Mouse (Mus musculus) hematopoietic stem cell, adult 5-6 weeks (primary cell): Measurements from ENCODE around the gene Slc16a5. TPM values are rescaled to one million over a fixed set of nuclear protein-coding genes. Genes with fewer than 3 reads are reported as not detected.
A peak's percentile ranks its signal among the peaks of the same experiment; 100 is the strongest.
"Not testable (repeated sequence)": the region's sequence is repeated elsewhere in the genome, so short reads cannot be mapped to it uniquely, and the experiment has no call there.

Experiments used
- ATAC-seq, 2 experiments: fragments of 125-278 bp in 1 of 2; replicated peaks in 1 of 2; 2 replicates each; pipeline ENCODE4 v1.8.0; 2016 to 2017; ENCODE audit warnings: inconsistent platforms in 2 of 2, mild to moderate bottlenecking in 2 of 2, moderate number of reproducible peaks in 2 of 2, low read depth in 1 of 2, moderate TSS enrichment in 1 of 2; ENCODE audit not compliant: low FRiP score in 2 of 2, poor library complexity in 2 of 2, severe bottlenecking in 2 of 2, insufficient read depth in 1 of 2, low TSS enrichment in 1 of 2
- total RNA-seq: library from RNA; stranded (forward); fragments of 172-1452, 232-1000 nt; gene quantifications from 2 replicates; pipeline ENCODE4 v1.2.3, GENCODE M21; 2017

The Slc16a5 gene
- total RNA-seq, 1 experiment from 2014 or later = not detected

DNA sequence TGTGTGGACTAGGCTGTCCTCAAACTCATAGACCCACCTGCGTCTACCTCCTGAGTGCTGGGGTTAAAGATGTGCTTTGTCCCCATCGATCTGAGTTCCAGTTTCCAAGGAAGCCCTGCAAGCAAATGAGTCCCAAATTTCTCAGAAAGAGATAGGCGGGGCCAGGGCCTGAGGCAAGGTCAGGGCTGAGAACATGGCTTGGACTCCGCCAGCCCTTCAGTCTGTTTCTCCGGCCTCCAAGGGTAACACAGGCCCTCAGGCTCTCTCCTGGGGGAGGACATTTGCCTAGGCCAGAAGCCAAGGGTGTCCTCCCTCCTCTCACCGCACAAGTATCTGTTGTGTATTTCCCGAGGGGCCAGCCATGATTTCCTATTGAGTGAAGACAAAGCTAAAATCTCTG is 9.9 kb downstream of the Slc16a5 start:
- ATAC-seq = no peak

DNA sequence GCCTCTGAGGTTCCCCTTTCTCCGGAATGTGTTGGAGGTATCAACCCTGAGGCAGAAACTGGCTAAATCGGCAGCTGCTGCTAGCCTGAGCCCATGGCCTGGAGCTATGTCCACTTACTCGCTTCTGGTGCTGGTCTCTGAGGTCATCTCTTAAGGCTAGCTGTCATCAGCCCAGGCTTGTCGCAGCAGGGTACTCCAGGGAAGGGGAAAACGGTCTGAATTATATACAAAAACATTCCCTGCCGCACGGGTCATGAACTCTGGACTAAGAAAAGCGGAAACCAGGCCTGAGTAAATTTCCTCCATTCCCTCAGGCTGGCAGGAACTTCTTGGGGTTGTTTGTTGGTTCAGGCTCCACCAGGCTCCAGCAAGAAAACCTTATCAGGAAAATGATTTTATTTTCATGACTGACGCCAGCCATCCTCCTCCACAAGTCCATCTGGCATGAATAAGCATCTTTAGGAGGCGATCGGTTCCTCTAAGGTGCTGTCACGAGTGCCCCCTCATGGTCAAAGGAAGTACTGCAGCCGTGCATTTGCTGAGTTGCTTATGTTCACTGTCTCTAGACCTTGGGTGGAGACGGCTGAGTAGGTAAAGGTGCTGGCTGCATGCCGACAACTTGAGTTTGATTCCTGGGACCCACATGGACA is 11.5 kb downstream of the Slc16a5 start:
- ATAC-seq = peak; percentile 60 to 72

DNA sequence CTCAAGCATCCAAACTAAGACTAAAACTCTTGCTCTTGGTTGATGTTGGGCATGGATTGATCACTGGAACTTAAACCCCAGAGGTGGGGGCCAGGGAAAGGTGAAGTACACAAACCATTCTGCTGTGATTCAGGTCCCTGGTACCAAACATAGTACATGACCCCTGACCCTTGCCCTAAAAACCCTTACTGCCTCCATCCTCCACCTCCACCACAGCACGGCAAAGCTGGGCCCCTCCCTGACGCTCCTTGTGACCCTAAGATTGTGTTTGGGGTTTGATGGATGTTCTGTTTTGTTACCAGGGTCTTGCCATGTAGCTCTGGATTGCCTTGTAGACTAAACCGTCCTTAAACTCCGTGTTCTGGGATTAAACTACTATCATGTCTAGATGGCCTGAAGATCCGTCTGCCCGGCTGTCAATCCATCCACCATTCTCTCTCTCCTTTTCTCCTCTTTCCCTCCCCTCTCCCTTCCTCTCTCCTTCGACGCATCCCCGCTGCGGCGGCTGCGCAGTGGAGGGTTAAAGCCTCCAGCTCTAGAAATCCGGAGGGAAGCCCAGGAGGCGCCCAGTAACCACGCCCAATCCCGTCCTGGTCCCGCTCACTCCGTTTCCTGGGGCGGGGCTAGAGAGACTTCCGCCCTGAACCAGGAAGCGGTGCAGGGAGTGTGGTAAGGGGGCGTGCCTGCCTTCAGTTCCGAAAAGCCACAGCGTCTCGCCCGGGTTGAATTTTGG is 12.9 kb downstream of the Slc16a5 start, which contains the start of gene Armc7:
Gene Armc7 (plus strand): TSS at position 643 of the 733 bp plus-strand sequence.
- ATAC-seq = peak; percentile 92

DNA sequence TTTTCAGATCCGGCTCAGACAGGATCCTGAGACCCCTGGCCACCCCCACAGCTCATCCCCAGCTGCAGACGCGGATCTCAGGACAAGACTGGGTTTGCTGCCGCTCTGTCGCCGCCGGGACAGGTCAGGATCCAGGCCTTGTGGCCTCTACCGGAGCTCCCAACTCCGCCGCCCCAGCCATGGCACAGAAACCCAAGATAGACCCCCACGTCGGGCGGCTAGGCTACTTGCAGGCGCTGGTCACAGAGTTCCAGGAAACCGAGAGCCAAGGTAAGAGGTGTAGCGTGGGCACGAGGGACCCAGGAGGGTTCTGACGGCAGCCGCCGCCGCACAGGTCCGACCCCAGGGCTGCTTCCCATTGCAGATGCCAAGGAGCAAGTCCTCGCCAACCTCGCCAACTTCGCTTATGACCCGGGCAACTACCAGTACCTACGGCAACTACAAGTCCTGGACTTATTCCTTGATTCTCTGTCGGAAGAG is 13.5 kb downstream of the Slc16a5 start:
- peak in 1 of 2 experiments; percentile 0; a peak in 2 of 4 replicates for ATAC-seq

DNA sequence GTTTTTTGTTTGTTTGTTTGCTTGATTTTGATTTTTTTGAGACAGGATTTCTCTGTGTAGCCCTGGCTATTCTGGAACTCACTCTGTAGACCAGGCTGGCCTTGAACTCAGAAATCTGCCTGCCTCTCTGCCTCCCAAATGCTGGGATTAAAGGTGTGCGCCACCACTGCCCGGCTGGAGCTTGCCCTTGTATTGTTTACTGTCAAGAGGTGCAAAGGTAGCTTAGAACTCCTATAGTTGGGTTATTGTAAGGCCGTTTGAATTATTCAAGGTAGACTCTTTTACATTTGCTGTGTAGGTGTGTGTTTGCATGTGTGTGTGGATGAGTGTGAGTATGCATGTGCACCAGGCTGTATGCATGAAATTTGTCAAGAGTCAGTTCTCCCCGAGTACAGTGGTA is 14.4 kb downstream of the Slc16a5 start:
- ATAC-seq = not testable (repeated sequence)

DNA sequence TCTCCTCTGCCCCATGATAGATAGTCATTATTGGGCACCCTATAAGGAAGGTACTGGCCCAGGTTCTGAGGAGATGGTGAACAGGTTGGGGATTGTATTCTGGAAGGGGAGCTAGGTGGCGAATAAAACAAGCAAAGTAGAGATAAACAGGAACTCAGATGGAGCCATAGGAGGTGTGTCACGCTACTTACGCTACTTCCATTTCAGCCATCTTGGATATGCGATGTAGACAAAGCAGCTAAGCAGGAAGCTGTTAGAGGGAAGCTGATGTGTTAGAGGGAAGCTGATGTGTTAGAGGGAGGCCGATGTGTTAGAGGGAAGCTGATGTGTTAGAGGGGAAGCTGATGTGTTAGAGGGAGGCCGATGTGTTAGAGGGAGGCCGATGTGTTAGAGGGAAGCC is 15.1 kb downstream of the Slc16a5 start:
- peak in 1 of 2 experiments; percentile 46; a peak in 1 of 4 replicates for ATAC-seq

DNA sequence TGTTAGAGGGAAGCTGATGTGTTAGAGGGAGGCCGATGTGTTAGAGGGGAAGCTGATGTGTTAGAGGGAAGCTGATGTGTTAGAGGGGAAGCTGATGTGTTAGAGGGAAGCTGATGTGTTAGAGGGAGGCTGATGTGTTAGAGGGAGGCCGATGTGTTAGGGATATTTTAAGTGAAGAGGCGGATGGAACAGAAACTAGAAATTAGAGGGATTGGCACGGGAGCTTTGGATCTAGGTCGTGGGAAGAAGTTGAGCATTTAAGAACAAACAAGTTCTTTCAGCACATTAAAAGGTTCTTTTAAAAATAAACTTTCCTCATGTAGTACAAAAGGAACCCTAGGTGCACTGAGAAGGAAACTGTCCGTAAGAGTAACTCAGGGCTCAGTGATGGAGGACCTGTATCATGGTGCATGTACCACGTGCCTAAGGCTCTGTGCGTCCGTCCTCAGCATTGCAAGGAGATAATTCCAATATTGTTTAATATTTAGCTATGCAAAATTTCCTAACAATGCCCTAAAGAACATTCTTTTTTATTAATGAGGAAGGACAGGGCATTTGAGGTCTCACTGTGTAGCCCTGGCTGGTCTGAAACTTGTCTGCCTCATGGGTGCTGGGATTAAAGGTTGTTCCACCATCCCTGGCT is 16.1 kb downstream of the Slc16a5 start:
- no peak for ATAC-seq

DNA sequence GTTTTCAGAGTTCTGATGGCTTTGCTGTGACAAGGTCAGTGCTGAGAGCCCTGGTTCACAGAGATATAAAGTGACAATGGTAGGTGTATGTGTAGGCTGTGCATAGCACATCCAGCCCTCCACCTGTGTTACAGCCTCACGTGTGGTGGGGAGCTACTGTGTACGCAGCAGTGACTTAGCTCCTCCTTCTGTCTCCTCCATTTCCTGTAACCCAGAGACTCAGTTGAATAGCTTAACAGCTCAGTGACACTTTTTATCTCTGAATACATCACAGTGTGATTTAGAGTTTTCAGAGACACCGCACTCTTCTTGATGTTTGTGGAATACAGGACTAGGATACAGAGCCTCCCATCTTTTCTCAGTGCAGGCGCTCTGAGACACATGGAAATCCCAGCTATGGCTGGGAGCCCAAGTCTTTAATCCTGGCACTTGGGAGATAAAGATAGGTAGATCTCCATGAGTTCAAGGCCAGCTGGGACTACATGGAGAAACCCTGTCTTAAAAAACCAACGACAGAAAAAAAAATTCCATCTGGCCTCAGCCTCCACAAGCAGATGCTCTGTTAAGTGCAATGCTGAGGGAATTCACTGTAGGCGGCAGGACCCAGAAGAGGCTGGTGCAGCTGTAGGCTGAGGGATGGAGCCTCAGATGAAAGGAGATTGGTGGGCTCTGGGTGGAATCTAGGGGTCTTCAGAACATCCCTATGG is 19.4 kb downstream of the Slc16a5 start:
- no peak for ATAC-seq

DNA sequence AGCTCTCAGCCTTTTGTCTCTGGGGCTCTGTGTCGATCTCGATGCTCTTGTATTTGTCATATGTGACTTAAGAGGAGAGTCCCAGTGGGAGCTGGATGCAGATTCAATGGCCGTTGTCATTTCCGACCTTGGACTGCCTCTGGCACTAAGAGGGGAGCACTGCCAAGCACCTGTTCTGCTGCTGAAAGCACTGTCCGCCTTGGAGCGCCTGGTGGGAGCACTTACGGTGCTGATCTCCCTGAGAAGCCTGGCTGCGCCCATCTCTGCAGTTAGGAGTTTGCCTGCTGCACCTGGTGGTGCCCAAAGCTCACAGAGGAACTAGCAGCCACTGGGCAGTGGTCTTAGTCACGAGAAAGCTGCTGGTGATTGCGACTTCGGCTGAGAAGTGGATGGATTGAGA is 21.0 kb downstream of the Slc16a5 start:
- ATAC-seq = no peak

DNA sequence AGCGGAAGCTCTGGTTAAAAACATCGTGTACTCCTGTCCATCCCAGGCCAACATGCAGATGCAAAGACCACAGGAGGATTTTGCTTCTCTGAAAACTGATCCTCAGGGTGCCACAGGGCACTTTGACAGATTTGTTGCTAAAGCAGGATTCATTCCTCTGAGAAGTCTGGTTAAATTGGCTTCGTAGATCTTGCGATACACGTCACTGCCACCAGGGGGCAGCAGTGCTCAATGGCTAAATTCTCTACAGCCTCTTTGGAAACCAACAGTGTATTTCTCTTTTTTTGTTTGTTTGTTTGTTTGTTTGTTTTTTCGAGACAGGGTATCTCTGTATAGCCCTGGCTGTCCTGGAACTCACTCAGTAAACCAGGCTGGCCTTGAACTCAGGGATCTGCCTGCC is 21.5 kb downstream of the Slc16a5 start:
- ATAC-seq = peak; percentile 32 to 70; a peak in 1 of 4 replicates

DNA sequence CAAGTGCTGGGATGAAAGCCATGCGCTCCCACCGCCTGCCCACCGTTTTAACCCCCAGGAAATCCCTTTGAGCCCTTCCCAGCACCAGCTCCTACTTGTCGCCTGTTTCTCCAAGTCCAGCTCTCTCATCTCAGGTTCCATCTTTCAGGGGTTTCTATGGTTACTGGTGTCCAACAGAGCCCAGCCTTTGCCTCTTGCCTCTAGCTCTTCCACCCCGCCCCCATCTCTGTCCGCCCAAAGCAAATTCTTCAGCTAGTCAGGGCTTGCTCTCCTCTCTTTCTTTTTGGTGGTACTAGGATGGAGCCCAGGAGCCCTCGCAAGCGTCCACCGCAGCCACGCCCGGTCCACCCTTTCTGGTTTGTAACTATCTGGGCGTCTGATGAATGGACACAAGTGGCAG is 22.9 kb downstream of the Slc16a5 start:
- ATAC-seq = no peak

DNA sequence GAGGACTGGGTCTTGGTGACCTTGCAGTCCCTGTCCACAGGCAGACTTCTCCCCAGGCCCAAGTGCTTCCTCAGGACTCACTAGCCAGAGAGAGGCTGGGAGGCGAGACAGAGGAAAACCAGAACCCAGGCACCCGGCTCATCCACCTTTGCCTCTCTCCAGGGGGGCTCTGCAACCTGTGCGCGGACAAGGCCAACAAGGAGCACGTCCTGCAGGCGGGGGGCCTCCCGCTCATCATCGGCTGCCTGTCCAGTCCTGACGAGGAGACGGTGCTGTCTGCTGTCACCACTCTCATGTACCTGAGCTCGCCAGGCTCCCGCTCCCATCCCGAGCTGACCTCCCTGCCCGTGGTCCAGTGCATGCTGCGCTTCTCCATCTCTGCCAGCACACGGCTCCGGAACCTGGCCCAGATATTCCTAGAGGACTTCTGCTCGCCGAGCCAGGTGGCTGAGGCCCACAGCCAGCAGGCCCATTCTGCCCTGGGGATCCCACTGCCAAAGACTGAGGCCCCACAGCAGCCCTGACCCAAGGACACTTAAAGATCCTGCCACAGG is 26.4 kb downstream of the Slc16a5 start:
- no peak for ATAC-seq

DNA sequence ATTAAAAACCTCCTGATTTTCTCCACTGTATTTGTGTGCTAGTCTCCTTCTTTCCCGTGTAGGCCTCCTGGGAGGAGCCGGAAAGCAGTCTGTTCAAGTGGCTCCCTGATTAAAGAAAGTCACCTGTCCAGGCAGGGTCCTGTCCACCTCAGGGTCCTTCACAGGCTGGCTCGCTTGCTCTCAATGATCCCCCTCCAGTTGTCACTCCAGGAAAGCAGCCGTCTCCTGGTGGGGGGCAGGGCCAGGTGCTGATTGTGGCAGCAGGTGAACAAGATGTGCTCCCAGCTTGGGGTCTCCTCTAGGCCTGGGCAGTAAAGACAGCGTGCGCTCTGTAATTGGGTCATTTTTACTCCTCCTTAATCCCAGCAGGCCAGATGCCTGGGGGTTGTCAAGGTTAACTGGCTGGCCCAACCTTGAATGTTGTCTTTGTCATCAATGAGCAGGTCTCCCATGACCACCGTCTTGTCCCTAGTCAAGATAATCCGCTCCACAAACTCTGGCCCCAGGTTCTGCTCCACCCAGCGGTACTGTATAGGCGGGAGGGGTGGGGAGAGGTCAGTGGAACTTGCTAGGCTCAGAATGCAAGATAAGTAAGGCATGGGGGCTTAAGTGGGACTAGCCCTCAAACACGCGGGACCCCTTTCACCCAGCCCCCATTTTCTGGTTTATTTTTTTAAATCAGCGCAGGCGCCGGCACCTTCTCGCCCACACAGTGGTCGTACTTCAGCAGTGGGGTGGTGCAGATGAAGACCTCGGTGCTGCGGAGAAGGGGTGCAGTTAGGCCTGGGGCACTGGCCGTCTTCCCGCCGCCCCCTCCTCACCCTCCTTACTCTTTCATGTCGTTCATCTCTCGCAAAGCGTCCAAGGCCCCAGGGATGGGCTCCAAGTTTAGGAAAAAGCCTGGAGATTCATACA is 28.4 kb downstream of the Slc16a5 start:
- ATAC-seq = 0 out of 4 replicates have a peak, but pooled peaks of 1 of the 2 experiments have one; percentile 15

DNA sequence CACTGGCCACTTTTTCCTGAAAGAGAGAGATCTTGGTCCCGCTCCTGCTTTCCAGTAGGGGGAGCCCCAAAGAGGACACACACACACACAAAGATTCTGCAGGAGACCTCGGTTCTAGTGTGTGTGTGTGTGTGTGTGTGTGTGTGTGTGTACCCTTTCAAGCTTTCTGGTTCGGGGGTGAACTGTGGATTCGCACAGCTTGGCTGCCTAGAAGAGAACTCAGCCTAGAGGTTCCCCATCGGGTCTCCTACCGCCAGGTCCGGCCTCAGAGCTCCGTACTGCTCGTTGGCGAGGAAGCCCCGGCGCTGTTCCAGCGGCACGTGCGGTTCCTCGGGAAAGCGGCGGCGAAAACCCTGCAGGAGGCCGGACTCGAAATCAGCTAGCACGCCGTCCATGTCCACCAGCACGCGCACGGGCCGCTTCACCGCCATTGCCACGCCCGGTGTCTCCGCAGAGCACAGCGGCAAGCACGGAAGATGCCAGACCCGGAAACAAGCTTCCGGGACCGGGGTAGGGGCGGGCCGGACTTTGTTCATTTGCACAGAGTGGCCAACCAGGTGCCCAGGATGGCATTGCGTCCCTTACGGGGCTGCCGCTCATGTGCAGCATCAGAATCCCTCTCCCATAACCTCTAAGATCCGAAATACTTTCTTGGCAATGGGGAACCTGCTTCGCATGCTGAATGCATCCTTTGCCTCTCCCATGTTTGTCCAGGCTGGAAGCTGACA is 29.2 kb downstream of the Slc16a5 start, which contains the start of gene Nt5c:
Gene Nt5c (minus strand): TSS at position 507 of the 728 bp plus-strand sequence.
- peak; percentile 81 to 96 for ATAC-seq

DNA sequence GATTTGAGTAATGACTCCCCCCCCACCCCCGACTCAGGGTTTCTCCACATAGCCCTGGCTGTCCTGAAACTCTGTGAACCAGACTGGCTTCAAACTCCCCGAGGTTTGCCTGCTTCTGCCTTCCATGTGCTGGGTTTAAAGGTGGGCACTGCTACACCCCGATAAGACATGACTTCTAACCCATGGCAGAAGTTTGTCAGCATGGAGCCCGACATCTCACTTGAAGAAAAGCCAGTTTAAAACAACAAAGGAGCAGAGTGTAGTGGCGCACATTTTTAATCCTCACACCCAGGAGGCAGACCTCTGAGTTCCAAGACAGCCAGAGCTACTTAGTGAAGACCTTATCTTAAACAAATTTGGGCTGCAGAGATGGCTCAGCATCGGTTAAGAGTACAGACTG is 30.1 kb downstream of the Slc16a5 start:
- no peak for ATAC-seq

DNA sequence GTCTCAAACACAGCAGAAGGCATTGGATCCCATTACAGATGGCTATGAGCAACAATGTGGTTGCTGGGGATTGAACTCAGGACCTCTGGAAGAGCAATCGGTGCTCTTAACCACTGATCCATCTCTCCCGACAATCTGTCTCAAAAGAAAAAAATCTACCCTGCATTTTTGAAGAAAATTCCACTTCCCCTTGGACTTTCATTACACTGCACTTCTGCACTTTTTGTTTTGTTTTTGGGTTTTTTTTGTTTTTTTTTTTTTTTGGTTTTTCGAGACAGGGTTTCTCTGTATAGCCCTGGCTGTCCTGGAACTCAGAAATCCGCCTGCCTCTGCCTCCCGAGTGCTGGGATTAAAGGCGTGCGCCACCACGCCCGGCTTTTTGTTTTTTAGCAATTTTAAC is 34.3 kb downstream of the Slc16a5 start:
- ATAC-seq = not testable (repeated sequence)
